Mouse (Mus musculus) embryonic stem cell, embryonic (primary cell): ENCODE data around the gene Pxdc1.

Experiments used
- CTCF ChIA-PET, 4 experiments: fragments of 300-600 bp in 2 of 4; fragments of 350-600 bp in 2 of 4; sonication (Branson Sonifier 250); formaldehyde crosslinking; loops; one replicate each; lab custom pipeline; 2022; ENCODE audit warnings: inconsistent platforms in 2 of 4; lab: Charles Lee
- POLR2A ChIA-PET, 4 experiments: fragments of 300-600 bp in 2 of 4; fragments of 350-600 bp in 2 of 4; sonication (Branson Sonifier 250); formaldehyde crosslinking; loops; one replicate each; lab custom pipeline; 2022; ENCODE audit warnings: antibody characterized with exemption in 4 of 4, inconsistent platforms in 1 of 4; lab: Charles Lee

Gene Pxdc1

GRCm38 (mm10) chr13:34656351-34656750, 3.1 kb upstream of the Pxdc1 start:
- ChIA-PET CTCF (no interaction called here), POLR2A (no interaction called here)

GRCm38 (mm10) chr13:34652353-34653241, 689 bp downstream of the Pxdc1 start:
- ChIA-PET CTCF (interaction anchor here in 3 of 4 experiments (0.5 to 1.2 kb wide), 8 partner anchors 90 to 465 kb away, joined by 3 to 5 read pairs (median 3); no protein-coding TSS in a partner anchor), POLR2A (interaction anchor here in 3 of 4 experiments (0.6 to 2.7 kb wide), 15 partner anchors 8 to 900 kb away, joined by 3 to 14 read pairs (median 4); partner anchors contain the start of genes Prpf4b (in 2 of the 3) and Tubb2b (in 1 of the 3))

GRCm38 (mm10) chr13:34652016-34652352, 1.3 kb downstream of the Pxdc1 start:
- CTCF ChIA-PET = interaction anchor here in 2 of 4 experiments (0.7 to 1.6 kb wide), 3 partner anchors 90 to 464 kb away, joined by 3 to 5 read pairs (median 3); no protein-coding TSS in a partner anchor
- POLR2A ChIA-PET = interaction anchor here in 3 of 4 experiments (0.7 to 2.7 kb wide), 10 partner anchors 10 to 522 kb away, joined by 3 to 14 read pairs (median 4); partner anchors contain the start of genes Prpf4b (in 2 of the 3) and Tubb2b (in 1 of the 3)

GRCm38 (mm10) chr13:34651474-34651991, 1.8 kb downstream of the Pxdc1 start:
- CTCF ChIA-PET = interaction anchor here in 2 of 4 experiments (0.6 to 2.1 kb wide), 5 partner anchors 90 to 464 kb away, joined by 3 to 7 read pairs (median 4); no protein-coding TSS in a partner anchor
- POLR2A ChIA-PET = interaction anchor here in 3 of 4 experiments (0.7 to 2.7 kb wide), 12 partner anchors 9 to 1088 kb away, joined by 3 to 14 read pairs (median 4); partner anchors contain the start of genes Prpf4b (in 2 of the 3) and Tubb2b (in 1 of the 3)

GRCm38 (mm10) chr13:34650953-34651352, 2.3 kb downstream of the Pxdc1 start:
- ChIA-PET POLR2A (interaction anchor here in 2 of 4 experiments (0.7 to 2.7 kb wide), 9 partner anchors 9 to 1088 kb away, joined by 3 to 14 read pairs (median 4); partner anchors contain the start of genes Prpf4b (in 2 of the 2) and Tubb2b (in 1 of the 2)), CTCF (interaction anchor here in 2 of 4 experiments (0.6 to 2.1 kb wide), 4 partner anchors 91 to 463 kb away, joined by 4 to 7 read pairs (median 6); no protein-coding TSS in a partner anchor)

- ChIA-PET CTCF (interaction anchor here in 2 of 4 experiments (1.6 to 2.1 kb wide), 3 partner anchors 91 to 463 kb away, joined by 5 to 7 read pairs (median 6); no protein-coding TSS in a partner anchor), POLR2A (interaction anchor here in 2 of 4 experiments (1.0 to 2.1 kb wide), 4 partner anchors 224 to 1089 kb away, joined by 3 to 6 read pairs (median 5); partner anchors contain the start of genes Prpf4b (in 1 of the 2) and Tubb2b (in 1 of the 2))
Measured at GRCm38 (mm10) chr13:34650371-34650770, 2.9 kb downstream of the Pxdc1 start.

- ChIA-PET CTCF (interaction anchor here in 2 of 4 experiments (0.6 to 1.4 kb wide), 3 partner anchors 43 to 217 kb away, joined by 3 to 6 read pairs (median 4); no protein-coding TSS in a partner anchor), POLR2A (interaction anchor here in 1 of 4 experiments (0.7 kb wide), 1 partner anchor 227 kb away, joined by 4 read pairs; no protein-coding TSS in a partner anchor)
Measured at GRCm38 (mm10) chr13:34647751-34648150, 5.5 kb downstream of the Pxdc1 start.

- CTCF ChIA-PET = interaction anchor here in 1 of 4 experiments (1.4 kb wide), 1 partner anchor 94 kb away, joined by 3 read pairs; no protein-coding TSS in a partner anchor
- POLR2A ChIA-PET = no interaction called here
Measured at GRCm38 (mm10) chr13:34647221-34647620, 6.1 kb downstream of the Pxdc1 start.

GRCm38 (mm10) chr13:34646240-34646750, 7.0 kb downstream of the Pxdc1 start:
- CTCF ChIA-PET = no interaction called here
- POLR2A ChIA-PET = no interaction called here

- CTCF ChIA-PET = interaction anchor here in 1 of 4 experiments (1.4 kb wide), 1 partner anchor 219 kb away, joined by 6 read pairs; no protein-coding TSS in a partner anchor
Measured at GRCm38 (mm10) chr13:34645519-34645918, 7.8 kb downstream of the Pxdc1 start.

GRCm38 (mm10) chr13:34644401-34644800, 8.9 kb downstream of the Pxdc1 start:
- ChIA-PET POLR2A (interaction anchor here in 2 of 4 experiments (1.0 to 1.4 kb wide), 3 partner anchors 9 to 230 kb away, joined by 3 to 4 read pairs (median 4); partner anchors contain the start of genes Pxdc1 (in 2 of the 2) and Prpf4b (in 1 of the 2)), CTCF (interaction anchor here in 3 of 4 experiments (0.6 to 1.5 kb wide), 5 partner anchors 164 to 457 kb away, joined by 3 to 6 read pairs (median 3); no protein-coding TSS in a partner anchor)

More at GRCm38 (mm10) chr13:34645519-34645918, 7.8 kb downstream of the Pxdc1 start:
- POLR2A ChIA-PET = interaction anchor here in 3 of 4 experiments (0.6 to 1.4 kb wide), 4 partner anchors 8 to 1103 kb away, joined by 3 to 8 read pairs (median 4); partner anchors contain the start of genes Prpf4b (in 1 of the 3) and Pxdc1 (in 1 of the 3)

GRCm38 (mm10) chr13:34643926-34644325, 9.4 kb downstream of the Pxdc1 start:
- POLR2A ChIA-PET = interaction anchor here in 1 of 4 experiments (1.0 to 1.1 kb wide), 2 partner anchors 230 to 332 kb away, joined by 3 to 4 read pairs; no protein-coding TSS in a partner anchor
- CTCF ChIA-PET = interaction anchor here in 3 of 4 experiments (0.5 to 1.5 kb wide), 5 partner anchors 150 to 221 kb away, joined by 3 to 6 read pairs (median 4); no protein-coding TSS in a partner anchor

GRCm38 (mm10) chr13:34642941-34643875, 10.1 kb downstream of the Pxdc1 start:
- CTCF ChIA-PET = interaction anchor here in 3 of 4 experiments (0.5 to 1.6 kb wide), 5 partner anchors 148 to 456 kb away, joined by 3 to 5 read pairs (median 4); no protein-coding TSS in a partner anchor

GRCm38 (mm10) chr13:34641066-34641465, 12.2 kb downstream of the Pxdc1 start:
- ChIA-PET CTCF (interaction anchor here (0.9 to 1.7 kb wide), 5 partner anchors 36 to 454 kb away, joined by 3 to 11 read pairs (median 4); no protein-coding TSS in a partner anchor), POLR2A (interaction anchor here in 1 of 4 experiments (1.5 kb wide), 1 partner anchor 11 kb away, joined by 4 read pairs; no protein-coding TSS in a partner anchor)

More at GRCm38 (mm10) chr13:34642941-34643875, 10.1 kb downstream of the Pxdc1 start:
- POLR2A ChIA-PET = interaction anchor here in 1 of 4 experiments (1.0 to 1.5 kb wide), 3 partner anchors 8 to 333 kb away, joined by 3 to 6 read pairs (median 4); no protein-coding TSS in a partner anchor

- ChIA-PET POLR2A (no interaction called here), CTCF (interaction anchor here in 2 of 4 experiments (1.3 to 2.5 kb wide), 4 partner anchors 102 to 448 kb away, joined by 4 to 15 read pairs (median 4); no protein-coding TSS in a partner anchor)
Measured at GRCm38 (mm10) chr13:34635978-34636377, 17.3 kb downstream of the Pxdc1 start.

GRCm38 (mm10) chr13:34630319-34630718, 23.0 kb downstream of the Pxdc1 start:
- ChIA-PET CTCF (no interaction called here), POLR2A (interaction anchor here in 1 of 4 experiments (0.6 kb wide), 1 partner anchor 21 kb away, joined by 3 read pairs; no protein-coding TSS in a partner anchor)
